Mouse (Mus musculus): ENCODE results near the gene Ntn4.
A peak's percentile ranks its signal among the peaks of the same experiment; 100 is the strongest.

Gene Ntn4

GRCm38 (mm10) chr10:93640521-93640952 is at the start of gene Ntn4:
Gene Ntn4 (plus strand): TSS chr10:93640681.
- no peak for DNase-seq

GRCm38 (mm10) chr10:93592456-93592855 is 48.0 kb upstream of the Ntn4 start:
- peak in 1 of 2 experiments; percentile 38 for DNase-seq

GRCm38 (mm10) chr10:93594022-93594482 is 46.4 kb upstream of the Ntn4 start:
- DNase-seq, result peak; percentile 93 to 96

GRCm38 (mm10) chr10:93595831-93596230 is 44.6 kb upstream of the Ntn4 start:
- no peak for DNase-seq

- DNase-seq, result no peak
These were observed 43.8 kb upstream of the Ntn4 start for GRCm38 (mm10) chr10:93596641-93597040.

- DNase-seq, result no peak
These were observed 38.2 kb upstream of the Ntn4 start for GRCm38 (mm10) chr10:93602309-93602708.

- DNase-seq, result no peak
These were observed 37.2 kb upstream of the Ntn4 start for GRCm38 (mm10) chr10:93603256-93603655.

GRCm38 (mm10) chr10:93606326-93606725 is 34.2 kb upstream of the Ntn4 start:
- no peak for DNase-seq

- DNase-seq, result peak in 1 of 2 experiments; percentile 53
These were observed 32.4 kb upstream of the Ntn4 start for GRCm38 (mm10) chr10:93608051-93608450.

GRCm38 (mm10) chr10:93609236-93609635 is 31.2 kb upstream of the Ntn4 start:
- DNase-seq, result no peak

- no peak for DNase-seq
These were observed 29.6 kb upstream of the Ntn4 start for GRCm38 (mm10) chr10:93610896-93611295.

GRCm38 (mm10) chr10:93611419-93612007 is 29.0 kb upstream of the Ntn4 start:
- peak; percentile 67 to 77 for DNase-seq

- no peak for DNase-seq
These were observed 25.6 kb upstream of the Ntn4 start for GRCm38 (mm10) chr10:93614850-93615249.

- DNase-seq, result no peak
These were observed 19.9 kb upstream of the Ntn4 start for GRCm38 (mm10) chr10:93620438-93621179.

GRCm38 (mm10) chr10:93623725-93624124 is 16.8 kb upstream of the Ntn4 start:
- no peak for DNase-seq

- no peak for DNase-seq
These were observed 16.3 kb upstream of the Ntn4 start for GRCm38 (mm10) chr10:93624151-93624550.

GRCm38 (mm10) chr10:93630310-93630709 is 10.2 kb upstream of the Ntn4 start:
- no peak for DNase-seq

GRCm38 (mm10) chr10:93632086-93632485 is 8.4 kb upstream of the Ntn4 start:
- DNase-seq, result no peak

- peak; percentile 91 to 94 for DNase-seq
These were observed 6.9 kb upstream of the Ntn4 start for GRCm38 (mm10) chr10:93633563-93633962.

- peak in 1 of 2 experiments; percentile 59 for DNase-seq
These were observed 6.5 kb upstream of the Ntn4 start for GRCm38 (mm10) chr10:93633971-93634370.

- DNase-seq, result peak; percentile 83
These were observed 4.5 kb upstream of the Ntn4 start for GRCm38 (mm10) chr10:93635941-93636340.

GRCm38 (mm10) chr10:93640953-93641820 is 706 bp downstream of the Ntn4 start:
- peak; percentile 76 to 81 for DNase-seq

Data from cerebellum, postnatal 14 days (tissue).